Mouse (Mus musculus) regulatory T cell (primary cell): ENCODE results near the gene Olfr1377.
"Not testable (repeated sequence)": the region's sequence is repeated elsewhere in the genome, so short reads cannot be mapped to it uniquely, and the experiment has no call there.

Experiments used
- in situ Hi-C: fragments of 300-600 bp; cut with MboI, MseI; formaldehyde crosslinking; loops from one replicate; pipeline ENCODE4 v1.15.1; 2025; ENCODE audit warnings: high pct_unique_total_duplicates

Olfr1377 gene

DNA sequence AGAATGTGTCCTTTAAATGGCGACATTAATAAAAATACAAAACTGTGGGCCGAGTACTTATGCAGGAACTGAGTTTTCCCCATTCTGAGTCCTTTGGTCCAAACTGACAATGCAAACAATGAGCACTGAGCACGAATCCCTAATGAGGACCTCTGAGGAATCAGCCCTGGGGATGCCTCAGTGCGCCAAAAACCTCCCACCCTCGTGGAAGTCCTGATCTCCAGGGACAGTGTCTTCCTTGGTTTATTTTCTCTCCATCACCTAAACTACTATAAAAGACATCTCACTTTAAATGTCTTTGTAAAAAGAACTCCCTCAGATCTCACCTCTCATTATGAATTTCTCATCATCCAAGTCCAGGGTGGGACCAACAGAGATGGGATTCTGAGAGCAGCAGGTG, at the start of gene Olfr1377:
Olfr1377 (plus strand) TSS at position 301 of the 400 bp plus-strand sequence.
- in situ Hi-C loops, result no loop called here

DNA sequence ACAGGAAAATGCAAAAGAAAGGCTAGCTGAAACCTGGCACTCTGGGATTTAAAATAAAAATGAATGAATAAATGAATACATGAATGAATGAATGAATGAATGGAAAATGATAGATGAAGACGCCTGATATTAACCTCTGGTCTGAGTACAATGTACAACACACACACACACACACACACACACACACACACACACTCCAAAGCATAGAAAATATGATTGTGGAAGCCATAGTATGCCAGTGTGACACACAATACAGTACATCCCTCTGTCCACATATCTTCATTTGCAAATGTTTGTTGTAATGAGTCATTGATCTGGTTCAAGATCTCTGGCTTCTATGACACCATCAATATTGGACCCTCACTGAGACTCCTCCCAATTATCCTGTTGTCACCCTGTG, 49.7 kb upstream of the Olfr1377 start:
- in situ Hi-C loops, result no loop called here

DNA sequence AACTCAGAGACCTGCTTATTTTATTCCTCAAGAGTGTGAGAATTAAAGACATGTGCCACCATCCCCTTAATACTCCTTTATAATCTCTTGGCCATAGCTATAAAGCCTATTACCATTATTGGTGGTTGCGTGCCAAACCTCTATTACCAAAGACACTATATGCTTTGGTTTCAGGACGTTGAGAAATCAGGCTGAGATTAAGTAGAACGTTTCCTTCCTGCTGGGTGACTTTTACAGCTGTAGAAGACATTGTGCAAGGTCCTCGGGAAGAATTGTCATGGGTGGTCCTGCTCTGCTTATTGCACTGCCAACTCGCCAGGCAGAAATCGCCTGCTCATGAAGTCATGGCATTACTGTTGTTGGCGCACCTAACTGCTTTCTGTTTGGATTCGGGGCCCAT, 43.3 kb upstream of the Olfr1377 start:
- in situ Hi-C loops, result no loop called here

GRCm38 (mm10) chr11:50939621-50940366, 42.0 kb upstream of the Olfr1377 start:
- in situ Hi-C loops, result loop anchor here (5.0 kb wide), 1 partner anchor 93 kb away; no protein-coding TSS in a partner anchor

DNA sequence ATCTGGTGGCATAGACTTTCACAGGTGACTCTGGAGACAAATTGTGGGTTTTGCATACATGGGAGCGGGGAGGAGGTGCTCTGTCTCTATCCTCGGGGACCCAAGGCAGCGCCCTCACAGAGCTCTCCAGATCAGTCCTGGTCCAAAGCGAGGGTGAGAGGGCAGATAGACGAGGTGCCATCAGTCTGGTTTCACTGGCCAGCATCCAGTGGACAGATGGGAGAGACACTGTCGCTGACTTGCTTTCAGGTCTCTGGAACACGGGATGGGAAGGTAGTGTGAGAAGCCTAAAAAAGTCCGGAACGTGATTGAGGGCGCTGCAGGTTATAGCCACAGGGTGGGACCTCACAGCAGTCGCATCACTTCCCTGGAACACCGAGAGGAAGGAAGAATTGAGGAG, 39.4 kb upstream of the Olfr1377 start:
- in situ Hi-C loops, result loop anchor here (5.0 kb wide), 1 partner anchor 90 kb away; no protein-coding TSS in a partner anchor

DNA sequence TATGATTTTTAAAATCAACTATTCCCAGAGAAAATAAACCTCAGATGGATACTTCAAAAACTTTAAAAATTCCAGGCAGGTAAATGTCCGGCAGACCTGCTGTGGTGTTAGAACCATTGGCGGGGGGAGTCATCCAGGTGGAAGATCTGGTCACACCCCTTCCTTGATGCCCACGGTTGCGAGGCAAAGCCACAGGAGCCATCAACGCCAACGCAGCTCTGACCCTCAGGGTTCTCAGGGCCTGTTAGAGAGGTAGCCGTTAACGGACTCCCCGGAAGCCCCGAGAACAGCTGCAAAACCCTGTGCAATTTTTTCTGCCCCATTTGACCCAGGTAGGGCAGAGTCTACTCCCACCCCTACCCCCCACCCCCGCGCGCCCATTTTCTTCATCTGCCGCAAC, 38.3 kb upstream of the Olfr1377 start, which contains the start of gene 4933414I15Rik:
4933414I15Rik (minus strand) TSS at position 260 of the 400 bp plus-strand sequence.
- in situ Hi-C loops, result loop anchor here (5.0 kb wide), 1 partner anchor 89 kb away; no protein-coding TSS in a partner anchor

DNA sequence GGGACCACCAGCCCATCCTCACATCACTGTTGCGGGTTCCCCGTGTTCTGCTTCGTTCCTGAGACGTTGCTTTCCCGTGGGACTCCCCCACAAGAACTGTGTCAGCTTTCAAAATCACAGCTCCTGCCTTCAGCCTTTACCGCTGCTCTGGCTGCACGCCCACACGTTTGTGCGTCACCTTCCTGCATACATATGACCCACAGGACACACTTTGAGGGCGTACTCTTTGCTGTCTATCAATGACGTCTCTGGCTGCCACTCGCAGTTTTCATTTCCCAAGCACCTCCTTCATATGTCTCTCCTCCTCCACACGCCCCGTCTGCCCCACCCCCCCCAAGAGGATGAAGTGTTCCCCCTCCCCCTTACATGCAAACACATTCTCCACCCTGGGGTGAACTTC, 29.5 kb upstream of the Olfr1377 start:
- in situ Hi-C loops, result no loop called here

DNA sequence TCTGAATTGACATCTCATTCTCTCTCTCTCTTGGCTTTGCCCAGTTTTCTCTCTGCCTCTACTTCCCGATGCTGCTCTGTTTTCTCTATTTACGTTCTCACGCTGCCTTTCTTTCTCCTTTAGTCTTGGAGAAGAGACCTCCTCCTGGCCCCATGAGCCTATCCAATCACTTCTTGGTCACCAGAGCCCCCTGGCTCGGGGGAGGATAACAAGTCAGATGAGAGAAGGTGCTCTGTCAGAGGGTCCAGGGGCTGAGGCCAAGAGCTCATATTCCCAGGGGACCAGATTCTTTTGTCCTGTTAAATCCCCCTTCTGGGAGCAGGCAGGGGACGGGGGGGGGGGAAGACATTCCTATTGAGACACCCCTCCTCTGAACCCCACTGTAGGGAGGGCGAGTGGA, 28.1 kb upstream of the Olfr1377 start, which contains the start of gene Prop1:
Prop1 (minus strand) TSS at position 101 of the 400 bp plus-strand sequence.
- in situ Hi-C loops, result no loop called here

DNA sequence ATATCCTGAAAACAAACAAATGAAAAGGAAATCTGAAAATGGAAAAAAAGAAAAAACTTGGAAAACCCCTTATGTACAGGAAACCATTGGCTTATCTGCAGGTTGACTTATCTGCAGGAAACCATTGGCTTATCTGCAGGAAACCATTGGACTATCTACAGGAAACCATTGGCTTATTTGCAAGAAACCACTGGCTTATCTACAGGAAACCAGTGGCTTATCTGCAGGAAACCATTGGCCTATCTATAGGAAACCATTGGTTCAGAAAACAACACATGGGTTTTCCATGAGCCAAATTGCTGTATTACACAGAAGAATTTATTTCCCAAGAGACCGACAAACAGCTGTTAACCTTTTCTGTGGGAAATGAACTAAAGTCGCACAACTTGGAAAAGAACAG, 16.9 kb upstream of the Olfr1377 start:
- in situ Hi-C loops, result no loop called here

GRCm38 (mm10) chr11:50966230-50966629, 15.5 kb upstream of the Olfr1377 start, which contains the start of gene Olfr1378:
Gene Olfr1378, plus strand, starts transcription at chr11:50966530.
- in situ Hi-C loops, result no loop called here

- in situ Hi-C loops, result no loop called here
Measured at GRCm38 (mm10) chr11:50977216-50977615, 4.6 kb upstream of the Olfr1377 start.

DNA sequence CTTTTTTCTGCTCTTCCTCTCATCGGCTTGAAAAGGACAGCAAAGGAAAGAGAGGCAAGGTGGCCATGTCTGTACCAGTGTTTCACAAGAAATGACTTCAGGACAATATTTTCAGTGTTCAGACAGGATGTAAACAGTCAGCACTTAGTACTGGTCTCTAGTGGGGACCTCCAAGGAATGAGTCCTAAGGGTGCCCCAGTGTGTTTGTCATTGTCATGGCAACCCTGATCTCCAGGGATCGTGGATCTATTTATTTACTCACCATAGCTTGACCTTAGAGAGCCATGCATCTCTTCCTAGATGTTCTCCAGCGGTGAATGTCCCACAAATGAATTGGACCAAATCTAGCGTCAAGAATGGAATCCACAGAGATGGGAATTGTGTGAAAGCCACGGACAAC, 21.5 kb downstream of the Olfr1377 start, which contains the start of gene Olfr51:
Olfr51 (plus strand) TSS at position 301 of the 400 bp plus-strand sequence.
- in situ Hi-C loops, result no loop called here

- in situ Hi-C loops, result no loop called here
Measured at GRCm38 (mm10) chr11:51011821-51012220, 30.1 kb downstream of the Olfr1377 start.

DNA sequence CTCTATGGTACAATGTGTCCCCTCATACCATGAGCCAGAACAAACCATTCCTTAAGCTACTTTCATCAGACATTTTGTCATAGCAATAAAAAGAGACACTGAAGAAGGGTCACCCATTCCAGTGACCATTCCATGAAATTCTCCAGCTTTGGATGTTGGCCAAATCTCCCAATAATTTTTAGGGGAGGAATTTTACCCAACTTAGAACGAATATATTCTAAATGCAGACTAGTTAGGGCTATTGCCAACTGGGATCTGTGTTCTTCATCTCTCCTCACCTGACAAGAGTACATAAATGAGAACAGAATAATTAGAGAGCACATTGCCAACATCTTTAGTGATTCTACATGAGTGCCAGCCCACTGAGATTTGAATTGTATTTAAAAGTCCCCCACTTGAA, 32.2 kb downstream of the Olfr1377 start, which contains the start of gene Olfr54:
Olfr54 (plus strand) TSS at position 301 of the 400 bp plus-strand sequence.
- in situ Hi-C loops, result no loop called here

DNA sequence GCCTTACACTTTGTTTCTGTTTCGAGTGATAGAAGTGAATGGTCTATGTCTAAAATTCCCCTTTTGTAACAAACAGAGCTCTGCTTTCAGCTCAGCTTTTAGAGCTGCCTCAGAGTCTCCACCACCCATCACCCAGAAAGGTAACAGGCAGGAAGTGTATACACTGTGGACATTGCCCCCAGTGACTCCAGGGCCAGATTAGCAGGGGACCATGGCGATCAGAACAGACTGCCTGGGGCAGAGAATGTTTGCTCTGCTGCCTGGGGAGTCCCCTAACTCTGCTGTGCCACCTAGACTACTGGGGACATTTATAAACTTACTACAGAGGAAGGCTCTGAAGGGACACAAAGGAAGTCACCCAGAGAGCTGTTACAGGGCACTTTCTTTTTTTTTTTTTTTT, 34.6 kb downstream of the Olfr1377 start:
- in situ Hi-C loops, result no loop called here

DNA sequence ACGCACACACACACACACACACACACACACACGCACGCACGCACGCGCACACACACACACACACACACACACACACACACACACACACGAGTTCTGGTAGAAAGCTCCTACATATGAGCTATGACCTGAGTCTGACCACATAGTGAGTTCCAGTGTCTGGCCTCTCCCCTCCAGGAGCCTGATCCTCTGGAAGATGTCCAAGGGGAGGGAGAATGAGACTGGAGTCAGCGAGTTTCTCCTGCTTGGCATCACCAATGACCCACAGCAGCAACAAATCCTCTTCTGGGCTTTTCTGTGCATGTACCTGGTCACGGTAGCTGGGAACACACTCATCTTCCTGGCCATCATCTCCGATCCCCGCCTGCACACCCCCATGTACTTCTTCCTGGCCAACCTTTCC, 45.0 kb downstream of the Olfr1377 start:
- in situ Hi-C loops, result not testable (repeated sequence)

DNA sequence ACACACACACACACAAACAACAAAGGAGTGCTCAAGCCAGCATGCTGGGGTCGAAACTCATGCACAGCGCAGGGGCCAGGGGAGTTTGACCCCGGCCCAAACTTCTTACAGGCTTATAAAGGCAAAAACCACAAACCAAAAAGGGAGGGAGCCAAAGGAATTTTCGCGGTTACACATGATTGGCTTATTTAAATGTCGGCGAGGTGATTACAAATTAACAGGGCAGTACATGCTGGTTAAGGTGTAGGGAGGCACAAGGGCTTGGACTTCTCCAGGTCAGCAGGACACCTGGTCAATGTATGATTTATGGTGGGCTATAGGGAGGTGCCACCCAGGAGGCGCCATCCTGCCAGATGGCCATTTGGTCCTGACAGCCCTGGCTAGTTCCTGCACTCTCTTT, 47.6 kb downstream of the Olfr1377 start:
- in situ Hi-C loops, result not testable (repeated sequence)

- in situ Hi-C loops, result loop anchor here (5.0 kb wide), 1 partner anchor 88 kb away; the partner anchor contains the start of gene 4933414I15Rik
Measured at GRCm38 (mm10) chr11:51030225-51030624, 48.5 kb downstream of the Olfr1377 start.

DNA sequence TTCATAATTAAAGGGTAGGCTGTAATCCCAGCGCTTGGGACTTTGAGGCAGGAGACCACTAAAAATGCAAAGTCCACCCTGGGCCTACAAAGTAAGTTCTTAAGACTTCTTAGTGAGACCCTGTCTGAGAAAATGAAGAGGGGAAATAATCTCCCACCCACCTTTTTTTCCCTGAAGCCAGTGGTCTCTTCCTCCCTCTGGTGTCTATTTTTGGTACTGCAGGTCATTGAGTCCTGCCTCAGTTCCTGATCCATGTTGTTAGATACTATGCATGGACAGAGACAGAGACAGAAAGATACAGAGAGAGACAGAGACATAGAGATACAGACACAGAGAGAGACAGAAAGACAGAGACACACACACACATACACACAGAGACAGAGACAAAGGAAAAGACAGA, 51.1 kb downstream of the Olfr1377 start:
- in situ Hi-C loops, result loop anchor here (5.0 kb wide), 1 partner anchor 91 kb away; the partner anchor contains the start of gene 4933414I15Rik

DNA sequence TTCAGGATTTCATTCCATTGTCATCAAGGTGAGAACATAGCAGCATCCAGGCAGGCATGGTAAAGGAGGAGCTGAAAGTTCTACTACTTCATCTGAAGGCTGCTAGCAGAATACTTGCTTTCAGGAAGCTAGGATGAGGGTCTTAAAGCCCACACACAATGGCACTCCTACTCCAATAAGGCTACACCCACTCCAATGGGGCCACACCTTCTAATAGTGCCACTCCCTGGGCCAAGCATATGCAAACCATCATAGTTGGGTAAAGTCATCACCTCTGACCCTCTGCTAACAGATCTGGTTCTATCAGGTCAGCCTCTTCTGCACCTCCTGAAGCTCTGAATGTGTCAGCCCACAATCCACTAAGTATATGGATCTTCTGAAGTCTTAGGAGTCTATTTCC, 52.4 kb downstream of the Olfr1377 start:
- in situ Hi-C loops, result loop anchor here (5.0 kb wide), 1 partner anchor 92 kb away; the partner anchor contains the start of gene 4933414I15Rik

GRCm38 (mm10) chr11:51035951-51036350, 54.2 kb downstream of the Olfr1377 start:
- in situ Hi-C loops, result no loop called here
